Mouse (Mus musculus): ENCODE results near the gene Coro2b.

Coro2b gene

DNA sequence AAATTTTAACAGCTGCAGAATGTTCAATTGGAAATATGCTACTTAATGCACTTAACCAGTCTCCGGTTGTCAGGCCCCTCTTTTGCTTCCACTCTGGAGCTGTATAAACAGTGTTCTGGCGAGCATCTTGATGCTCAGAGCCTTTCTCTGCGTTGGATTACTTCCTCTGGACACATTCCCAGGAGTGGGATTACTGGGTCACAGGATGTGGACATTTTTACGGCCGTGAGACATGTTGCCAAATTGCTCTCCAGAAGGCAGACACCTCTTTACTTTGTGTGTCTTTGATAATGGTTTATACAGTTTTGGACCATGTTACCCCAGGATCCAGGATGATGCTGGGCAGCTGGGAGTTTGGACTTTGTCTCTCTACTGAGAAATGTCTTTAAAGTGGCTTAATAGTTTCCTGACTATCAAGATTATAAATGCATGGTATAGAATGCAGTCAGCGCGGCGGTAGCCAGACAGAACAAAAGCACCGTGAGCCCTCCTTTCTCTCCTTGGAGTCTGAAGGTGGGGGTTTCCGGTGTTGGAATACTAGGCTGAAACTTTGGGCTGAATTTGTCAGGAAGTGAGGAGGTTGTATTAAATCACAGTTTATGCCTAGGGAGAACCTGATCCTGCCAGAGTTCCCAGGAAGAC lies 23.2 kb downstream of the Coro2b start:
- DNase-seq = no peak

DNA sequence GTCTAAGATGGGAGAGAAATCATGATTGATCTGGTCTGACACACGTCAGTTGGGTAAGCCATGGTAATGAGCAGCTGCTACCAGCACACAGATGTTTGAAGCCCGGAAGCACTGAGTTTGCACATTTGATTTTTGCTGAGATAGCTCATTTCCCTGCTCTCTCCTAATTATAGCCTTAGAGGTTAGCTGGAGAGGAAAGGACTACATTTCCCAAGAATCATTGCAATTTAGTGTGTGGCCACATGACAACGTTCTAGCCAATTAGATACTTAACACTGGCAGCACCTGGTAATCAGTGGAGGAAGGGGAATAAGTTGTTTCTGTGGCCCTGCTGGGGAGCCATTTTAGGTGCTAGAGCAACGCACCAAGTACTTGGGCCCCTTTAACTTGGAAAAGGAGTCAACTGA lies 26.3 kb downstream of the Coro2b start:
- DNase-seq = peak; percentile 20 to 28

DNA sequence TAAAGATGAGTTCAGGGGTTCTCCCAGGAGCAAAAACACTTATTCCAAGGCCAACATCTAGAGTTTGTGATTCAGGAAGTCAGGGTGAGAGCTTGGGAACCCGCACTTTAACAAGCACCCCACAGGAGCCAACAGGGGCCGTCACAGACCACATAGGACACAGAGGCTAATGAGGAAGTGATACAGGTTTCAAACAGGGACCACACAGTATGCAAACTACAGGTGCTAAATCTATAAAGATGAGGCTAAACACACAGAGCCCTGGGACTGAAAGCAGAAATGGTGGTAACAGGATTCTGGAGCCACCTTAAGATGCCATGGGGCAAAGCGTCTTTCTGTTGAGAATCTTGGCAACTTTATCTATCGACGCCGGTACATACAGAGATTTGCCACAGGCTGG lies 27.2 kb downstream of the Coro2b start:
- peak; percentile 53 to 54 for DNase-seq

DNA sequence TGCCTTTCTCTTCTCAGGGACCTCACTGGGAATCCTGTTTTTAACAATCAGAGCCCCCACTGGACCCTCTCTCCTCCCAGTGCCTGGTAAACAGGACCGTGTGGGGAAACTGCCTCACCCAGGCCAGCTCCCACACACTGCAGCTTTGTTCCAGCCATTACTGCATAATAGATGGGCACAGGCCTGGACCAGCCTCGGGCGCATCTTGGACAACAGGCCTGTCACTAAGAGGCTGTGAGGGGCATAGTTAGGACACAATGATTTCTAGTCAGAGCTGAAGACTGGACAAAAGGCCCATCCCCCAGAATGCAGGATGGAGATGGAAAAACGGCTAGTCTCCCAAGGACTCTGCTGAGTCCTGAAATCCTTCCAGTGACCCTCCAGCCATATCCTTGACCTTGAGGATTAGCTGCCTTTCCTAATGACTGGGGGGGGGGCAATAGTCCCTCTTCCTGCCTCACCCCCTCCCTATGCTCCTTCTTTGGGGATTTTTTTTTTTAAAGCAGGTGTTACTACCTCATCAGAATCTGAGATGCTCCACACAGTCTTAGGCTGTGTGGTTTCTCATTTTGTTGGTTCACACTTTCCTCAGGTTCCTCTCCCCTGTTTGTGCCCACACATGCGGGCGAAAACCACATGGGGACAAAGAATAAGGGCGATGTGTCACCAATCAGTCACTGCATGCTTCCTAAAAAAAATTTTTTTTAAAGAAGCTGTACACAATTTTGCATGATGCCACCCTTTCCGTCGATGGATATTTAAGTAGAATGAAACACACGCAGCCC lies 27.9 kb downstream of the Coro2b start:
- no peak for DNase-seq

DNA sequence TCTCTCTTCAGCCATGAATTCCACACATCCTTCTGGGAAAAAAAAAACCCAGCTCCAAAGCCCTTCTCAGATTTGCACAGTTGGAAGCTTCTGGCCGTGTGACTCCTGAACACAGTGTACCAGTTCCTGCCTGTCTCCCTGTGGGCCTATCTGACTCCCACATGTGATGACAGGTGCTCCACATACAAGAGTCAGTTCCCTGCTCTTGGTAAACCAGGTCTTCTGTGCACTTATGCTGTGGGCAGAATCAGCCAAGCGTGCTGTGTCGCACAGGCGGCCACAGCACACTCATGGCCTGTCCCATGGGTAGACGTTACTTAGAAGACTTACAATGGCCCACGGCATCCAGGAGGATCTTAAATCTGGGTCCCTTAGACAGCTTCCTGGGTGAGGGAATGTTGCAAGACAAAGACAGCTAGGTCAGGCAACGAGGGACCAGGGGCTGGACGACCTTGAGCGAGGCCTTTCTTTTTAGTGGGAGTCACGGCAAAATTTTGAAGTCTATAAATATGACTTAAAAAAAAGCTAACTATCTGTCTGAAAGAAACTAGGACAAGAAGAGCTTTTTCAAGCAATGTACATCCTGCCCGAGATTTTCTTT lies 30.3 kb downstream of the Coro2b start:
- no peak for DNase-seq

DNA sequence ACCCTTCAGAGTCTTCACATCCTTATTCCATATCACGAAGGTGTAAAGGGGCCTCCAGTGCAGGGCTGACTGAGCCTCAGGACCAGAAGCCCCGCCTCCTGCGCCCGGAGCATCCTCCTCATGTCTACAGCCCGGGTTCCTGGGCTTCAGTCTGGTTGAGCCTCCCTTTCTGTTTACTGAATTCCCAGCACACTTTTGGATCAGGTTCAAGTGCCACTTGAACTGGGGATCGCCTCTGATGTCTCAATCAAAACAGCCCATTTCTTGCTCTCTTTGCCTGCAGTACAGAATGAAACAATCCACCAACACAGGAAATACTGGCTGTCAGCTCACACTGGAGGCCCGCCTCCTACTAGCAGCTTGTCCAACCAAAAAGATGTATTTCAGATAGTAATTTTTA lies 32.7 kb downstream of the Coro2b start:
- DNase-seq = no peak

DNA sequence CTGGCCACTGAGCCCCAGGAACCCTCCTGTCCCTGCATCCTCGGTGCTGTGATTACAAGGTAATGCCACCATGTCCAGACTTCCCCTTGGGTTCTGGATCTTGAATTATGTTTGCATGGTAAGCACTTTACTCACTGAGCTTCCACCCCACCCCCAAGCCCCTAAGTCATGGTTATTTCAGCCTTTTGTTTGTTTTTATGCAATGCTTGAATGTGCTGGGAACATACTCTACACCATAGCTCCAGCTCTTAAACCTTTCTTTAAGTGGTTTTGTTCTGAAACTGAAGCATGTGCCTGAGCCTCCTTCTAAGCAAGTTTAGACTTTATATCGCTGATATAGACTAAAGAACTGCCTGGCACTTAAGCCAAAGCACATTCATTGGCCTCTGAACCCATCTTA lies 34.5 kb downstream of the Coro2b start:
- DNase-seq = no peak

DNA sequence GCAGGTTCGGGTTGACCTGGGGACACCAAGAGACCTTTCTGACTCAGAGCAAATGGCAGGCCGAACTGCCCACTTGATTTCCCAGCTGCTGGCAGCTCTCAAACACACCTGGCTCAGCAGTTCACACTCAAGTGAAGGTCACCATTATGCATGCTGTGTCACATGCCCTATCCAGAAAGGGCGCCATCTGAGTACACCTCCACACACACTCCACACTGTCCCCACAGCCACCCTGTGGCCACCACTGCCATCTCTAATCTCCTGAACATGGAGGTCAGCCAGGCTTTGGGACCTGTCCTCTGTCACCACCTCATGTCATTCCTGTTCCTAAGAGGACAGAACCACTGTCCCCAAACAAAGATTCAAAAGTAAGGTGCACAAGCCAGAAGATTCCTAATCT lies 35.3 kb downstream of the Coro2b start:
- DNase-seq = no peak

DNA sequence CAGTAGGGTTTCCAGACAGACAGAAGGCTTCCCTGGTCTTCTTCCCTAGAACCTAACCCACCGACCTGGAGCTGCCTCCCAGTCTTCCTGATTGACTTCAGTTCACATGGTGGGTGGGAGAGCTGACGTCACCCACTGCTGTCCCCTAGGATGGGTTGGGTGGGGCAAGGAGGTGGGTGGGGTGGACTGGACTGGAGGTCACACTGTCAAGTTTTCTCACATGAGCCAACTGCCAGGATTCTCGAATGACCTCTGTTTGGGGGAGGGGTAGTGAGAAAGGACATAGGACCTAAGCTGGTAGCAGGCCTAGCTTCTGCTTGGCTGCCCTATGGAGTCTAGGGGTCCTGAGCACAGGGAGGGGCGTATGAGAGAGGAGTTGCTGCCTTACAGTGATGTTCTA lies 36.8 kb downstream of the Coro2b start:
- DNase-seq = no peak

DNA sequence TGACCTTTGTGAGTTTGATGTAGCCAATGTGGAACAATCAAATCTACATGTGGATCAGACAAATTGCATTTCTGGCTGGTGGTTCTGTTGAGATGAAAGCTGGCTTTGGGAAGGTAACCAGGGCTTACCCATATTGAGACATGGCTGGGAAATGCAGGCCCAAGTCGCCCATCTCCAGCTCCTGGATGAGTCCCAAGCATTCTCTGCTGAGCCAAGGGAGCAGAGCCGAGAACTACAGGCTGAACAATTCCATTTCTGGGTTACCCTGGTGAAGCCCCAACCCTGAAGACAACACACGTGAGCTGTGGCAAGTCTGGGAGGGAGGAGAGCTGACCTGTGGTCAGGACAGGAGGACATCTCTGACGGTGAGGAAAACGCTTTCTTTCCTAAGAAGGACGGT lies 37.9 kb downstream of the Coro2b start:
- DNase-seq = no peak

DNA sequence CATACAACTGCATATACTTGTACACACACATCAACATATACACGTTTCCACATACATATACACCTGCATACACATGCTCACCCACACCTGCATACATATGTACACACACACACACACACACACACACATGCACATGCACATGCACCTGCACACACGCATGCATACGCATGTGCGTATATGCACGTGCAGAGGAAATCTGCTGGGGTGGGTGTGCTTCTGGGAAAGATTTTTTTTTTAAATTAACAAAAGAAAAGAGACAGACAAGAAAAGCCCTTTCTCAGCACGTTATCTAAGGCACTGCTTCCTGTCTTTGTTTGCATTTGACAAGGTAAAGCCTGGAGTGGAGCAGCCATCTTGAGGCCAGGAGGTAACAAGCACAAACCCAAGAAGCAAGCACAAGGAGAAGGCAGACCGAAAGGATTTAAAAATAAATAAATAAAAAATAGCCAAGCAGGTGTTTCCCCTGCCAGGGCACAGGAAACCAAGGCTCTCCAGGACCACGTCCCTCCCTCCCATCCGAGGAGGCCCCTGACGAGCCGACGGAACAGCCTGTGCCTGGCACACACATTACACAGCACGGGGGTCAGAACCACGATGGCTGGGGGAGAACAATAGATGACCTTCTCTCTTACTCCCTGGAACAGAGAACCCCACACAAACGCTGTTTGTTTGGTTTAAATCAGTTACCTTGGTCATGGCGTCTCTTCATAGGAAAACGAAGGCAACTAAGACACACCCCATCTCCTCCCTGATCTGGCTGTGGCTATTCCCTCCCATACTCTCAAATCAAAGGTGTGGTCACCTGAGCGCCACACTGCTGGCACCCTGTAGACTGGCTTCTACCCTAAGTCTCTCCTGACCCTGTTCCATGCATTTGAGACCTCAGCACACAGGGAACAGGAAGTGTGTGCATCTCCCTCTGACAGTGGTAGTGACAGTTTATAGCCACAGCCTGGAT lies 39.4 kb downstream of the Coro2b start:
- no peak for DNase-seq

DNA sequence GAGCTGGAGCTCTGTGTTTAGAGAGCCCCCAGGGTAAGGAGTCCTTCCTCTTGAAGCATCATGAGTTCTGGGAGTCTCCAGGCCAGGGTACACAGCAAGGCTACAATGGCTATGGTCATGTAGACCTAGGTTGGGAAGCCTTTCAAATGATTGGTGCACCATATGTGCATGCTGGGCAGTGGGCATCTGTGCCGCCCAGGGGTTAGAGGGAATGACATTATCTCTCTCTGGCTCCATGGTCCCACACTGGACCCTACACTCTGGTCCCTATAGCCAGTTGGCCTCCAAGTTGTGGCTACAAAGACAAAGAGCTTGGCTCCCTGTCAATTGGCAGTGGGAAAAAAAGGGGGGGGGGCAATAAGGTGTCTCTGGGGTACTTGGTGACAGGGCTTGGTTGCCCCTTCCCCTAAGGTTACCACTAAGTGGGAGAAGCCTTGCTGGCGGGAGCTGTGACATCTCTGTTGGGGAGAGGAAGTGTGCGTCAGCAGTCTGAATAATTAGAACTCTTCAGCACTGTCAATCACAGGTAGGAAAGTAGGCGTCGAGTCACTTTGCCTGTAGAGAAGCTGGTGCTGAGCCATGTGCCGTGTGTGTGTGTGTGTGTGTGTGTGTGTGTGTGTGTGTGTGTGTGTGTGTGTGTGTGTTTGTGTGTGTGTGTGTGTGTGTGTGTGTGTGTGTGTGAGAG lies 44.4 kb downstream of the Coro2b start:
- DNase-seq = no peak

DNA sequence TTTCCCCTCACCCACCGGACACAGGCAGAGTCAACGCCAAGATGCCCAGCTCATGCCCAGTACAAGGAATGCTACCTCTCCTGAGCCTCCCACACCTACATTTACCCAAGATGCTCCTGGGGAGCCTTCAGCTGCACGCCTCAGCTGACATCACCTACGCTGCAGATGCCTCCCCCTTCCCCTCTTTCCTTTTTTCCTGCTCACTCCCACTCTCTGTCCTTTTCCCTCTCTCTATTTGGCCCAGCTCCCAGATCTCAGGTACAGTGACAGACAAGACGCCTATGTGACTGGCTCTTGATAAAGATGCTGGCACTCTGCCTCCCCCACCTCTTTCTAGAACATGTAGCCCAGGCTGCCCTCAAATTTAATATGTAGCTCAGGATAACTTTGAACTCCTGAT lies 45.2 kb downstream of the Coro2b start:
- no peak for DNase-seq

DNA sequence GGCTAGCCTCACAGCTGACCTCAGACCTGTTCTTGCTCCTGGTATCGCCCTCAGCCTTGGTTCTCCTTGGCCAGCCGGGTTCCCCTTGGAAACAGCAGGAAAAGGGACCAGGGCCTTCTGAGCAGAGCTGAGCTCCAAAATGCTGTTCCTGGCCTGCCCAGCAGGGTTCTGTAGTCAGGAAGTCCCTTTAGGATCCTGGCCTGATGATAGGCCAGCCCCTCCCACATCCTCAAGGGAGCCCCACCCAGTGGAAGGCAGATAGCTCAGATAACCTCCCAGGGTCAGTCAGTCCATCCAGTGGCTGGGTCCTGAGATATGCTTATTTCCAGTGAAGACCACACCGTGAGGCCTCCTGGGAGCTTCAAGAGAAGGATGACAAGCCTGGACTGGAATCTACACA lies 45.7 kb downstream of the Coro2b start:
- DNase-seq = peak in 1 of 2 experiments; percentile 13

DNA sequence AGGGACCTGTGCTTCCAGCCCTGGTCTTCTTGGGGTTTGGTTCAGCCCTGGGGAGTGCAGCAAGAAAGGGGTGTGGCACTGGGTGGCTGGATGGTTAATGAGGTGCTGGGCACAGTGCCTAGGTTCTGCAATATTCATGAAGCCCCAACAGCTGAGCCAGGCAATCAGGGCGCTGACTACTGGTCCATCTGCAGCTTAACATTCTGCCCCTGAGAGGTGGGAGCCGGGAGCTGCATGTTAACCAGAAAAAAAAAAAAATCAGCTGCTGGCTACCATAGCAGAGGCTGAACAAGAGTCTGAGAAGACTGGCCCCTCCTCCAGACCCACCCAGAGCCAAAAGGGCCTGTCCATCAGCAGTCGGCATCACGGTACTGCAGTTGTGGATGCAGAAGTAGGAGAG lies 52.7 kb downstream of the Coro2b start:
- no peak for DNase-seq

DNA sequence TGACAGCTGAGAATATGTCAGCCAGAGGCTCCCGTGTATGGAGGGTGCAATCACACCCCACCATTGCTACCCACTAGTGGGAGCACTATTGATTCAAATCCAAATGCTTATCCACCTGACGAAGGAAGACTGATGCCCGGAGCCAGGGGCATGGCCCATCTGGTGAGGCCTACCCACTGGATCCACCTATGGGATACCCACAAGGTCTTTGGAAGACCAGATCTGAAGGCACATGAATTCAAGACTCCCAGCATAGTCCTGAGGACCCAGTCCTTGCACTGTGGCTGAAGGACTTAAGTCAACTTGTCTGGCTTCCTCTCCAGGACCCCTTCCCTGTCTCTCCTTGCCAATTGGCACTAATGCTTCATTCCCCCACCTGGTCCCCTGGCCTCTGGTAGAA lies 54.1 kb downstream of the Coro2b start:
- no peak for DNase-seq

DNA sequence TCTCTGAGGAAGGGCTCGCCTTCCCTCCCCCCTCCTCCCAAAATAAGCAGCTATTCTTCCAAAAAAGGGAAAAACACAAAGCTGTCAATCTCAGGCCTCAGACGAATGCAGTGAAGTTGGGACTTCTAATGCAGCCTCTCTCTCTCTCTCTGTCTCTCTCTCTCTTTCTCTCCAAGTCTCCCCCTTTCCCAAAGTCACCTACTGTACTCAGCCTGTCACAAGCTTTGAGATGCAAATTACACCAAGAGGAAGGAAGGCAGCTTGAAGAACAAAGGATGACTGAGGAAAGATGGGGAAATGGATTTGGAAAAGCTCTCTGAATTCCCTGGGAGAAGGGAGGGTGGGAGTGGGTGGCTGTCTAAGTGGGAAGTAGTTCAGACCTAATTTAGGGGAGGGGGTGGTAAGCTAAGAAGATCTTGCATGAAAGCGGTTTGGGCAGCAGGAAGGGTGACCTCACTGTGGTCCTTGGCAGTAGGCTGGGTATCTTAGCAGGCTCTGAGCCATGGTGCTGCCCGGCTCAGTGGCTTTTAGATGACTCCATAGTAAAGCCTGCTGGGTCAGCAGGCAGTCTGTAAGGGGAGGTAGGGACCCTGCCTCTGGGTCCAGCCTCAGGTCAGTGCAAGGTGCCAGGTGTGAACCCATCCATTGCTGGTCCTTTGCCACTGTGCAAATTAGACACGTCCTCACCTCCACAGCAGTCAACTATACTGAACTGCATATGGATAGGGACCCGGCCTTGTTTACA lies 55.8 kb downstream of the Coro2b start:
- no peak for DNase-seq

DNA sequence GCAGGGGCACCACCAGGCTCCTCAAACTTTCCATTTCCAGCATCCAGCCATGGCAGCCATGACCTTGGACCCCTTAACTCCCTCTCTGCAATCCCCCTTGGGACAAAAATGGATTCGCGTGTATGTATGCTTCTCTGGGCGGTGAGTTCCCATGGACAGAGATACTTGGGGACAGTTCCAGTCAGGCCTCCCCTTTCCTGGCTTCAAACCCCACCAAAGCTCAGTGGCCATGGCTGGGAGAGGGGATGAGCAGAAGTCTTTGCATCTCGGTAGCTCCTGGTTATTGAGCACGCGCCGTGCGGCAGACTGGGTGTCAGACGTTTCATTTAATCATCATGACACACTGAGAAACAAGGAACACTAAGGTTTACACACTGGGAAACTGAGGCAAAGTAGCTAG lies 56.7 kb downstream of the Coro2b start:
- no peak for DNase-seq

DNA sequence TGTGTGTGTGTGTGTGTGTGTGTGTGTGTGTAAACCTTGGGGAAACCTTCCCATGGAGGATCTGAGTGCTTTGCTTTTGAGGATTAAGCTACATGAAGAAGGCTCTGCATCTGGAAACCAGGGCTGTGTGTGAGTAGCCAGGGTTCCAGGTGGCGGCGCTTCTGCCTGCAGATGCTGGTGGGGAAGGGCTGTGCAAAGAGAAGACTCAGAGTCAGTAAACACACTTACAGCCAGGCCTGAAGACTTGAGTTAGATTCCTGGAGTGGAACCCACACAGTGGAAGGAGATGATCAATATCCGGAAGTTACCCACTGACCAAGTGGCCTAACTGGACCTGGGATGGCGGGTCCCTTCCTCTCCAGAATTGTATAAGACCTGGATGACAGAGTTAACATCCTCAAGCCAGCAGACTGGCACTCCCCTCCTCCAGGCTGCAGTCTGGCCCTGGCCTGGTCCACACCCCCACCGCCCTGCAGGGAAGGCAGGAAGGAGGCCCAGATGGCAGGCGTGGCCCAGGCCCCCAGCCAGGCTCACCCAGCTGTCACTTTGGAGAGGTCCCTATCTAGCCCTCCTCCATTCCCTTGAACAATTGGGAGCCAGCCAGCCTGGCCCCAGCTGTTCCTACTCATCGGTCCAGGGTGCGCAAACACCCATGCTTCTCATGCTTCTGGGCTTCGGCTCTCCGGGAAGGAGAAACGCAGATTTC lies 59.9 kb downstream of the Coro2b start:
- no peak for DNase-seq

DNA sequence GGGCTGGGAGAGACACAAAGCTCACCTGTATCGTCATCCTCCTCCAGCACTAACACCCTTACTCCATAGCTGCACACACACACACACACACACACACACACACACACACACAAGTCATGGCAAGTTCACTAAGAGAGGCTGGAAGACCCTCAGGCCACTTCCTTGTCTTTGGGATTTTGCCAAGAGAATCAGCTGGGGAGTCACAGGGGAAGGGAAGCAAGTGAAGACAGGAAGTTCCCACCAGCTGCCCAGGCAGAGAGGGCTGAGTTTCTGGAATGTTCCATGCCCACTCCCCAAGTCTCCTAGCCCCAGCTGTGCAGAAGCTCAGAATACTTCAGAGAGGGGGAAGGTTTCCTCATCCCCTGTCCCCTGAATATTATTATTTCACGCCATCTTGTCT lies 62.6 kb downstream of the Coro2b start:
- DNase-seq = no peak

DNA sequence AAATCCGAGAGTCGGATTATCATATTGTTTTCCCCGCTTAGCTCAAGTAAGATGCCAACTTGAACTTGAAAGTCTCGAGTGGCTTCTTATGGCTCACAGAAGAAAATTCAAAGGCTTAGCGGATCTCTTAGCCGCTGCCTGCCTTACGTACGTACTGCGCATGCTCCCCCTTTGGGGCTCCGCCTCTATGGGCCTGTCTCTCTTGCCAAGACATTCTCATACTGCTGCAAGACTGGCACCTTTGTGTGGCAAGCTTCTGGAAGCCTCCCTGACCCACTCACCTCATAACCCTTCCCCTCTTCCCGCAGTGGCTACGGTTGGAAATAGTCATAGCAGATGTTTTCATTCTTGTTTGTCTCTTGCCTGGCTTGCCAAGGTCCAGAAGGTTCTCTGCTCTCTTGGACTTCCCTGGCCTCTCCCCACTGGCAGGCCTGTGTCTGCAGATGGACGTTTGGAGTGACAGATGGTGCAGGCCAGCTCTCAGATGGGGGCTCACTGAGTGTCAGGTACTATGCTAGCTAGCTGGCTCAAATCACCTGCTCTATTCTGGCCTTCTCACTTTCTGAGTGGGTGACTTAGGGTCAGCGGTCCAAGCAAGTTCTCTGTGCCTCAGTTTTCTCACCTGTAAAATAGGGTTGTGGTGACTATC lies 65.2 kb downstream of the Coro2b start:
- no peak for DNase-seq

Data from B cell, adult 2 months (primary cell).